Mouse (Mus musculus) monocyte, adult 2 months (primary cell): ENCODE measurements around the gene Kcnj10.

Source experiments
- DNase-seq, 2 experiments: peaks; one replicate each; pipeline ENCODE4 v3.0.0; 2022; ENCODE audit warnings: low spot score in 2 of 2, low read depth in 1 of 2

Gene Kcnj10

DNA sequence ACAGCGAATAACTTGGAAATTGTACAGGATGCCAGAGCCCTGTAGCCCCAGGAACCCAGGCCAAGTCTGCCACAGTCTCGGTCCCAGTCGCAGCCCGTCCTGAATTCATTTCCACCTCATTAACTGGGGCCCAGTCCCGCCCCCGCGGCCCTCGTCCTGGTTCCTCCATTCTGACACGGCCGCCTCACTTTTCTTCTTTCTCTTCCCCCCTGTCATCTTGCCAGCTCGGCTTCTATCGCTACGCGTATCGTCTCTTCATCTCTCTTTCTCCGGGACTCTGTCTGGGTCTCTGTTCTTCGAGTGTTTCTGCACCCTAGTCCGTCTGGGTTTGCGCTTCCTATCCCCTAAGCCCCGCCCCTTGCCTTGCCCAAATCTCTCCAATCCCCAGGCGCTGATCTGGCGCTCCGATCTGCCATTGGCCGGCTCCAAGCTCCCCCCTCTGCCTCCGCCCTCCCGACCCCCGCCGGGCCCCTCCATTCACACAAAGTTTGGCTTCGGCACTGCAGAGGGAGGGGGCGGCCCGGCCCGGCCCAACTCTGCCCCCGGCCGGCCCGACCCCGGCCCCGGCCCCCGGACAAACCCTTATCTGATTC is at the start of gene Kcnj10:
Gene Kcnj10, plus strand, starts transcription at position 482 of the 593 bp plus-strand sequence.
- DNase-seq, result peak in 1 of 2 experiments; percentile 31

DNA sequence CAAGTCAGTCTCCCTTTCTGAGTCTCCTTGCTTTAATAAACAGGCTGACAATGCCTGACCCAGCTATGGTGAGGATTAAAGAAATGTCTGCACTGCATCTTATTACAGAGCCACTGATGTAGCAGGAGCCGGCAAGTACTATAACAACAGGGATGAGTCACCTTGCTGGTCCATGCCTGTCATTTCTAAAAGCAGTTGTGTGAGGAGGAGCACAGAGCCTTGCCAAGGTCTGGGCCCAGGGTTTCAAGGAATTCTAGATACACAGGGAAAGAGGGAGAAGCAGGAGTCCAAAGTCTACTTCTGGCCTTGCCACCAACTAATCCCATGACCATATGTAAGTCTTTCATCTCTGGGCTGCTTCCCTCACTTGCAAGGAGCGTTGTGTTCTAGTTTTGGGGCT is 48.1 kb upstream of the Kcnj10 start:
- no peak for DNase-seq

DNA sequence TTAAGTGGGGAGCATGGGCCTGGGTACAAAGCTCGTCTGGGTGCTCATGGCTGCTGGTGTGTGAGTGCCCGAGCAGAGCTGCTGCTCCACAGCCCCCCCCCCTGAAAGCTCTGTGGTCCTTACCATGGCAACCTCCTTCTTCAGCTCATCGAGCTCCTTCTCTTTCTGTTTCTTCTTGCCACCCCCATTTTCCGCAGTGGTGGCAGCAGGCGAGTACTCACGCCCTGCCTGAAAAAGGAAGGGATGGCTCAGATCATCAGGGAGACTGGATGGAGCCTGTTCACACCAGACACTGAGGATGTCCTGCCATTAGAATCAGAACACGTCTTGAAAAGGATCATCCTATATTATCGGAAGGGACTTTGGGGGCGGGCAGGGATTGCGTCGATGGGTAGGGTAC is 47.6 kb upstream of the Kcnj10 start:
- DNase-seq, result no peak

DNA sequence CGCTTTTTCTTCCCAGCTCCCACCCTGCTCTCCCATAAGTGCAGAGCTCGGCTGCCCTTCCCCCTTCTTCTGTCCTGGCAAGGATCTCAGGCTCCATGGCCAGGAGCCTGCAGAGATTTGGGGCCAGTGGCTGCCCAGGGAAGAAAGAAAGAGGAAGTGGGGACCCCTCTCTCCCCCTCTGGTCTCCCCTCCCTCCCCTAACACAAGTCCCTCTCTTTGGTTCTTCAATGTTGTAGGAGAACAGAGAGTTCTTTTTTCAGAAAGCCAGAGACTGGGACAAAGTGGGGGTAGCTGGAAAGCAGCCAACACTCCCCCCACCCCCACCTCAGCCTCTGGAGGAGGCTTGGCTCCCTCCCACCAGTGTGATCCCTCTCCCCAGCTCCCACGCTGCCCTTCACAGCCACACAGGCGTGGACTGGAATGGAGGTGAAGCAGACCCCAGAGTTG is 45.2 kb upstream of the Kcnj10 start:
- DNase-seq, result no peak

DNA sequence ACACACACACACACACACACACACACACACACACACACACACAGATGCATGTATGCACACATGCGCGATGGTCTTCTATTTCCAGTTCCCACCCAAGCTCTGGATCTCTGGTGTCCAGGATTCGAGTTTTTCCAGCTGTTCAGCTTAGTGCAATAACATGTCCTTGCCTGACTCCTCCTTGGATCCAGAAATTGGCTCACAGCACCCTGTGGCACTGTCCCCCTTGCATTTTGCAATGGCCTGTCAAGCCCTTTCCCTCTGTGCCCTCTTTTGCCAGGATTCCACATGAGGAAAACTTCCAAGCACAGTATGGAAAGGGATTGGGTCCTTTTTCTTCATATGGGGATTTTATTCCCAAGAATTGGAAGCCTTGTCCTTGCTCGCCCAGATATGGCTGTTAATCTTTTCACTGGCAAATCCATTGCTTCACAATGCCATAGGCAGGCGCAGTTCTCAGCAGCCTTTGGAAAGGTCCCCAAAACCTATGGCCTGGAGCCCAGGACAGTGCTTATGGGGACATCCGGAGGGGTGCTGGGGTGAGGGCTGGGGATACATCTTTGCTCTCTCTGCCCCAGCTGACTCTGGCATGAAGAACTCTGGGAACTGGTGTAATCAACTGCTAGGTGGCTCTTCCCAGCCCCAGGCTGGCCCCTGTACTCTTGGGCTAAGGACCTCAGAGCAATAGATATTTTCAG is 44.0 kb upstream of the Kcnj10 start:
- no peak for DNase-seq

DNA sequence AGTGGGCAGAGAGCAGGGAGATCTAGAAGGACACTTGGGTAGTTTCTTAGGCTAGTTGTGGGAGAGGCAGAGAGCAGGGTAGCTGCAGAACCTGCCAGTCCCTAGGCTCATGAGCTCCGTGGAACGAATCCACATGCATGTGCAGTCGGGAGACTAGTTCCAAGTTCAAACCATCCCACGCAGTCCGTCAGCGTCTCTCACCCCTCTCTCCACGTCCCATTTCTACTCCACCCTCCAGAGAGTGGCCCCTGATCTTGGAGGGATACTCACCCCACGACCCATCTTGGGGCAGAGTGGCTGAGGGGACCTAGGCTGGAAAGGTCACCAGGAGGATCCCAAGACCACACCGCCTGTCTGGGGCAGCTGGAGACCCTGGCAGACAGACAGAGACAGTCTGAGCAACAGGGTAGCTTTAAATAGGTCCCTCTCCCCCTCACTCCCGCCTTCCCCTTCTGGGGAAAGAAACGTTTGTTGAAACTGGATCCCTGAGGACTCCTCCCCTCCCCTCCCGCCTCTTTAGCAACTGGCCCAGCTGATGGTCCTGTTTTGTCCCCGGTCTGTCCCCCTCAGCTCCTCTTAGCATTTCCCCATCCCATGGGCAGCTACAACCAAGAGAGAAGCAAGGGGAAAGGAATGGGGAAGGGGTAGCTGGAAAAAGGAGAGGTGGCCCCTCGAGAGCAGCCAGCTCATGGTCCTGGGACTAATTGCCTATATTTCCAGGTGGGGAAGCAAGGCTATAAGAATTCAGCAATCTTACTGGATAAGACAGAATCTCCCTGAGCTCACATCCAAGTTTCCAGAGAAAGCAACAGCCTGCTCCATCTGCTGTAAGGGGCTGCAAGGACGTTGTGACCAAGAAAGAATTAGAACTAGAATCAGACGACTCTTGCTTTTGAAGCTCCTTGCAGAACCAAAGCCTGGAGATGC is 43.1 kb upstream of the Kcnj10 start, which contains the start of gene Atp1a2:
Gene Atp1a2, minus strand, starts transcription at position 454 of the 927 bp plus-strand sequence.
- DNase-seq, result no peak

DNA sequence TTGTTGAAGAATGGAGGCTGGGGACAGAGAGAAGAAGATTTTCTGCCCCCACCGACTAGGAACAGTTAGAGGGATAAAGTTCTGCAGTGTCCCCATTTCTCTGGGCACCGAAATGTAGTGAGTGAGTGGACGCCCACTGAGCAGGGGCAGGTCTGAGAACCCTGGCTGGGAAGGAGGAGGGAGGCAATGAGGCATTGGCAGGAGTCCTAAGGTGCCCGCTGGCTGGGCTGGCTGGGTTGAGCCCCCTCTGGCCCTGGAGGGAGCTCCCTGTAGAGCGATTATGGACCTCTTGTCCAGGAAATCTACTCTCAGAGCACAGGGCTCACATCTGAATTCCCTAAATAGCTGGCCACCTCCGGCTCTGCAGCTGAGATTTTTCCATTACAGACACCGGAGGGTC is 41.5 kb upstream of the Kcnj10 start:
- no peak for DNase-seq

DNA sequence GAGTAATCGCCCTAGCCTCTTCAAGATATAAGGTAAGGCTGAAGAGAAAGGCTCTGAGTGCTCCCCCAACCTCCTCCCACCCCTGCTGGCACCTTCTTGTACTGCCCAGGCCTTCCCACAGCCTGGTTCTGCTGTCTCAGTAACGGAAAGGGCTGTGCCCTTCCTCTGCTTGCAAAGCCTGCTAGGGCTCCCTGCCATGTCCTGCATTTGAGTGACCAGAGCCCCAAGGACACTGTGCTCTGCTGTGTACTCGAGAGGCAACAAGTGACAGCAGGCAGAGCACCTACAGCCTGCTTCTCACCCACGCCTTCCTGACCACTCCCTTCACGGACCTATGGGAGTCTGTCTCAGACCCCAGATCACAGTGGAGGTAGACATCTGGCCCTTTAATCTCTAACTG is 40.8 kb upstream of the Kcnj10 start:
- no peak for DNase-seq

DNA sequence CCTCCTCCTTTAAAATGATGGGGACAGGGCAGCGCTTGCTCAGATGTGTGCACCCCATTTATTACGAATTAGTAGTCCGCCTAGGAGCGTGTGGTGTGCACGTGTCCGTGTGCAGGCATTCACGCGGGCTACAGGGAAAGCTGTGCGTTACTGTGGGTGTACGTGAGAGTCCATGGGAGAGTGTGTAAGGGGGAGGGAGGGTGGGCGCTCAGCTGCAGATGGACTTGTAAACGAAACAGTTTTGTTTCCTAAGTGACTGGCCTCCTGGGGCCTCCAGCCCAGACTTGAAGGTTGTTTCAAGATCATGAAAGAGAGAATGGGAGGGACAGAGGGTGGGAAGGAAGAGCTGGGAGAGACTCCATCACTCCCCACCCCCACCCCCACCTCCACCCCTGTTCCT is 39.8 kb upstream of the Kcnj10 start:
- no peak for DNase-seq

DNA sequence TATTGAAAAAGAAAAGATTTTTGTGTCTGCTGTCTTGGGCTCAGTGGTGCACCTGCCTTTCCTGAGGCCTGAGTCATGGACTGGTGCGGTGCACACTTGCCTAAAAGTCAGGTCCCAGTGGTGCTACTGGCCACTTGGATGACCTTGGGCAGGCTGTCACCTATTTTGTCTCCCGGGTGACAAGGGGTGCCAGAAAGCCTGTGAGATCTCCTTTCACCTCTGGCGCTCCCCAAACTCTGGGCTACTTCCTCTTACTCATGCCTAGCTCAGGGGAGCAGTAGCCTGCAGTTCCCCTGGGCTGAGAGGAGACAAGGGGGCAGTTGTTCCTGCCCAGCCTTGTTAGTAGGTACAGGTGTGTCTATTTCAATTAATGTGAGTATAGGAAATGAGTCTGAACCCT is 38.7 kb upstream of the Kcnj10 start:
- no peak for DNase-seq

DNA sequence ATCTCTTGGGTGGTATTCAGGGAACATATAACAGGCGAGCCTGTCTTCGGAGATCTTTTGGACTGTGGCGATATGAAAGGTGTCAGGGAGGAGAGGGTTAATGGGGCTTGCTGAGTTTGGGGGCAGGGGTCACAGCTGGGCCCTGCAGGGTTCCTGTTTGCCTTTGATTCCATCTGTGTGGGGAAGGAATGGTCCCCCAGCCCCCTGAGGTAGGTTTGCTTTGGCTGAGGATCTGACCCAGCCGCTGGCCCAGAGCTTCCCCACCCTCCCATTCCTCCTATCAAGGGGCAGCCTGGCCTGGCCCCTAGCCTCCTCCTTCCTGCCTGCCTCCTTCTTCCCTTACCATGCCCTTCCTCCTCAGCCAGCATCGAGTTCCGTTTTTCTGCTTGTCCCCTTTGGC is 38.2 kb upstream of the Kcnj10 start:
- no peak for DNase-seq

DNA sequence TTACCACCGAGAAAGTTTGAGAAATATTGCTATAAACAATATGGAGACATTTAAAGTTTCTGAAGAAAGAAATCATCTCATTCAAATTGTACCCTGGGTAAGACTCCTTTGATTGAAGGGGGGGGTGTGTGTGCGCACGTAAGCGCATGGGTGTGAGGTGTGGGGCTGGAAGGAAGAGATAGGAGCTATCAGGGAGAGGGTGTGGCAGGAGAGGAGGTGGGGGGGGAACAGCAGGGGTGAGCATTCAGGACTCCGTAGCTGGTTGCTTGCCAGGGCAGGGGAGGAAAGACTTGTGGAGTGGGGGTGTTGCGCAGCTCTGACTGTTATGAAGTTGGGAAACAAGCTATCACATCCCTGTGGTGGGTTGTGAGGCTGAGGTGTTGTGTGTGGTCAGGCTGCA is 36.6 kb upstream of the Kcnj10 start:
- no peak for DNase-seq

DNA sequence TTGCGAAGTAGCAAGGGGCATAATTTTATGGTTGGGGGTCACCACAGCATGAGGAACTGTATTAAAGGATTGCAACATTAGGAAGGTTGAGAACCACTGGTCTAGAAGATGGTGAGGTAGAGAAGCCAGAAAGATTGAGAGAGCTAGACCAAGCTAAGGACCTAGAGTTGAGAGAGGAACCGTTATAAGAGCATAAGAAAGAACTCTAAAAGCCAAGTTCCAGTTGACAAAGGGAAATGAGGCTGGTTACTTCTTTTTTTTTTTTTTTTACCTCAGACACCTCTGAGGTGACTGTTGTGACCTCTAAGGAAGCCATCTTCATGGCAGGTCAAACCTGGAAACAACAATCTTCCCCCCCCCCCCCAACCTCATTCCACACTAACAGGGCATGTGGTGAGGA is 35.9 kb upstream of the Kcnj10 start:
- no peak for DNase-seq

DNA sequence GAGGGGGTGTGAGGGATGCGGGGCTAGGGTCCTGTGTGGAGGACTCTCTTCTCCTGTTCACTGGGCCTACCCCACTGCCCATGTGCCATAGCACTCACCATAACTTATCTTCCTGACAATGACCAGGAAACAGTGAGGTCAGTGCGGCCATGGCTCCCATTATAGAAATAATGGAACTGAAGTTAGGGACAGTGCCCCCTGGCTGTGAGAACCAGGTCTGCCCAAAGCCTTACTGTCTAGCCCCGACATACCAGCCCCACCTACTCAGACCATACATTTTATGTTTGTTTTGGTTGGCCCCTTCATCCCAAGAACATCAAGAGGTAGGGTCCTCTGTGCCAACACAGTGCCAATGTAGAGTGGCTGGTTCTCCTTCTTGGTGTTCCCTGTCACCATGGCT is 35.4 kb upstream of the Kcnj10 start:
- no peak for DNase-seq

DNA sequence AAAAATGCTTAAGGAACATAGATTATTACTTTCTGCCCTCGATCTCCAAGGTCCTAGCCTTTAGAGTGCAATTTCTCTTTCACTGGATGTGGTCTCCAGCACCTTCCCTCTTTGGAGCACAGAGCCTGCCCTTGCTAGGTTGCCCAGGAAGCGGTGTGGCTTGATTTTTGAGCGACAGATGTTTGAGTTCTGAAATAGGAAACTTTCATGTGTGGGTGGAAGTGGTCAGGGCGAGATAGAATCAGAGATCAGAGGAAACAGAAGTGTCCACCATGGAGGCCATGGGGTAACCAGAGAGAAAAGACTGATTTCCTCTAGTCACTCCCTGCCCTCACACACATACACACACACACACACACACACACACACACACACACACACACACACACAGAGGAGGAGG is 34.8 kb upstream of the Kcnj10 start:
- no peak for DNase-seq

DNA sequence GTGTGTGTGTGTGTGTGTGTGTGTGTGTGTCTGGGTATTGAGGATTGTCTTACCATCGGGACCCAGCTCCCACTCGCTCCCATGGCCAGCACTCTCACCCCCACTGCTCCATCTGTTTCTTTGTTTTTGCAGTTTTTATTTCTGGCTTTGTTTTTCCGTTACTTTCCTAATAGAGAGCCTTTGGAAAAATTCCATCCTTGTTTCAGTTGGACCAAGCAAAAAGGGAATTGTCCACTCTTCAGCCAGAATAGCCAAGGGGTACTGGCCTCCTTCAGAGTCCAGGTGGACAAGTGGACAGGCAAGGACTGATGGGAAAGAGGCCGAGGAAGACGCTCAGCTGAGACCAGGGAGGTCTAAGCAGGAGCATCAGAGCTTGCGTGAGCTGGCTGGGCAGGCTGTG is 34.1 kb upstream of the Kcnj10 start:
- no peak for DNase-seq

DNA sequence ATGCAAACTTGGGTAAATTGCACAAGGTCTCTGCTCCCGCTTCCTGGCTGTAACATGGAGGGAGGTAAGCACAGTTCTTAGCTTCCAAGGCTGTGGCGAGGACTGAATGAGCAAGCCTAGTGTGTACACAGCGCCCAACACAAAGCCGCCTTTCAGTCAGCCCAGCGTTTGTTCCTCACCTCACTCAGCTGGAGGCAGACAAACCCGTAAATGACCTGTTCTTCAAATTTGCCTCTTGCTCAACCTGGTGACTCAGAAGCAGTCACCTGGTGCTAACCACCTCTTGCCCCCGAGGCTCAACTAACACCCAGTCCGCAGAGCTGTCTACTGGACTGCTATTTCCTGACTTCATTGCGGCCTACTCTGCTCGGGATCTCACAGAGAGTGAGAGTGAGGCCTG is 33.1 kb upstream of the Kcnj10 start:
- DNase-seq, result no peak

DNA sequence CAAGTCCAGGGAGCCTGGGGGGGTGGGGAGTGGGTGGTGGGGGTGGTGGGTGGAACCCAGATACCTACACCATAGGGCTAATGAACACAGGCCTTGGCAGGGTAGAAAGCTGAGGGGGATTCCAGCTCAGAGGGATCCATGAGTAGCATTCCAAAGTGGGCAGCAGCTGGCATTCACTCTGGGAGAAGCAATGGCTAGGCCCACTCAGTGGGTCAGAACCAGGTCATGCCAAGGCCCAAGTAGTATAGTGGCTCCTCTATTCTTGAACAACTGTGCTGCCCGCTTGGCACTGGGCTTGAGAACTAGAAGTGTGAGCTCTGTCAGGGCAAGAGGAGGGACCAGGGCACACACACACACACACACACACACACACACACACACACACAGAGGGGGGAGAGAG is 32.6 kb upstream of the Kcnj10 start:
- no peak for DNase-seq

DNA sequence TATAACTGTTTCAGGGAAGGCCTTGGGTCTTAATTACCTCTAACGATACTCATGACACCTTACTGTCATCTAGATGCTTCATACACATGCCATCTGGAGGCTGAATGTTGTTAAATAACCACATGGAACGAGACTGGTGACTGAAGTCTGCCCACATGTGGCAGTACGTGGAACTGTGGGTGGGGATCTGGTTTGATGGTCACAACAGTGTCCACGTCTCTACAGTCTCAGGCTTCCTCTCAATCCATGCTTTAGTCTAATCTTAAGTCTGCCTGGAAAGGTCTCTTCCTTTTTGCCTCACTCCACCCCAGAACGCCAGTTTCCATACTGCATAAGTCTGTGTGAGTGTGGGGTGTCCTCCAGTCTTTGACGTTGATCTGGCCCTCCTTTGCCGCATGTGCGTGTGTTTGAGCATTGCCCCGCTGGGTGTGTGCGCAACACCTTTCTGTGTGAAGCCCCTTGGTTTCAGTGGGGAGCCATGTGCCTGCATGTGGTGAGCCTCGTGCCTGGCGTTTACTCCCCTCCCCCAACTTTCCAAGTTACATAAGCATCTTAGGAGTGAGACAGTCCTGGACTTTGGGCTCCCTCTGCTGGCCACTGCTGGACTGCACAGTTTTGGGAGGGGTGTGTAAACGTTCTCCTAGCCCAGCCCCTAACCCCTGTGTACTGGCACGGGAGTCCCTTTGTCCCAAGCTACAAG is 31.2 kb upstream of the Kcnj10 start:
- DNase-seq, result peak in 1 of 2 experiments; percentile 67

DNA sequence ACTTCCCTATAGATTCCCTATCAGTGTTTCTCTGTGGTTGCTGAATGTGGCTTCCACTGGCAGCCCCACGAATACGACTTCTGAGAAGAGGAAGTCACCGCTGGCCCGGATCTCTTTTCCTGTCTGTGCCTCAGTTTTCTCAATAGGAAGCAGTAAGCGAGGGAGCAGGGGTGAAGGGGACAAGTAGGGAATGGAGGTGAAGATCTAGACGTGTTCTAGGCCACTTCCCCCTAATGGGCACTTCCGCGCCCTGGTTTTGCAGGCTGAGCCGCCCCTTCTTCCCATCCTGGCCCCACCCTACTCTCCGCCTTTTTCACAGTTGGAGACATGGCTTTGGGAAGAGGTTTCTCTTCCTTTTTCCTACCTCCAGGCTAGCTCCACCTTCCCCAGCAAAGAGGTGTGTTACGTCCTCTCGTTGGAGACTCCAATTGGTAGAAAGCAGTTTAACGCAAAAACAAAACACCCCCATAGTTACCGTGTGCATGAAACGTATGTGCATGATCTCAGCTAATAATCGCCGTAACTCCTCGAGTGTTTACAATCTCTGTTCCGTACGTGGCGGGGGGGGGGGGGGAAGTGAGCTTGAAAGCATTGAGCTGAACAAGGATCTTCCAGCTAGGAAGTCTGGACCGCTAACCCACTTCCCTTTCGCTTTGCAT is 29.6 kb upstream of the Kcnj10 start:
- DNase-seq, result peak in 1 of 2 experiments; percentile 36
